Mouse (Mus musculus) midbrain, embryonic 13.5 days (tissue): Measurements from ENCODE around the gene P2rx1. TPM values are rescaled to one million over a fixed set of nuclear protein-coding genes. Genes with fewer than 3 reads are reported as not detected.

Experiments
- ATAC-seq: fragments of 200-750 bp; cut with Nextera tagmentation; 2 replicates; pipeline ENCODE4 v1.8.0; 2017; ENCODE audit warnings: mild to moderate bottlenecking, moderate TSS enrichment, moderate library complexity
- H3K27ac ChIP-seq: fragments of 300-500 bp; sonication (generic); 2 replicates; pipeline ENCODE4 v1.5.1; 2015; ENCODE audit warnings: inconsistent platforms, mild to moderate bottlenecking, moderate library complexity
- H3K27me3 ChIP-seq: fragments of 300-500 bp; sonication (generic); 2 replicates; pipeline ENCODE4 v1.6.1; 2015; ENCODE audit warnings: mild to moderate bottlenecking, inconsistent platforms
- H3K36me3 ChIP-seq: fragments of 300-500 bp; sonication (generic); 2 replicates; pipeline ENCODE4 v1.6.1; 2015; ENCODE audit warnings: mild to moderate bottlenecking, inconsistent platforms
- H3K4me1 ChIP-seq: fragments of 300-500 bp; sonication (generic); replicated peaks from 2 replicates; pipeline ENCODE4 v1.6.1; 2015; ENCODE audit warnings: inconsistent platforms
- H3K4me2 ChIP-seq: fragments of 300-500 bp; sonication (generic); replicated peaks from 2 replicates; pipeline ENCODE4 v1.6.1; 2015; ENCODE audit warnings: moderate library complexity, mild to moderate bottlenecking, inconsistent platforms
- H3K4me3 ChIP-seq: fragments of 300-500 bp; sonication (generic); replicated peaks from 2 replicates; pipeline ENCODE4 v1.5.1; 2015; ENCODE audit warnings: mild to moderate bottlenecking, inconsistent platforms
- H3K9ac ChIP-seq: fragments of 300-500 bp; sonication (generic); replicated peaks from 2 replicates; pipeline ENCODE4 v1.6.1; 2015; ENCODE audit warnings: mild to moderate bottlenecking, inconsistent platforms
- H3K9me3 ChIP-seq: fragments of 300-500 bp; sonication (generic); 2 replicates; pipeline ENCODE4 v1.6.1; 2016; ENCODE audit warnings: mild to moderate bottlenecking, inconsistent platforms
- WGBS: fragments of 180-500 bp; shearing (Covaris S2); methylation state at CpG from one replicate; pipeline ENCODE4 v1.1.7; 2015; 5-methylcytosine and 5-hydroxymethylcytosine counted together
- polyA plus RNA-seq: library from polyadenylated mRNA; unstranded; fragments of >200 nt; fragmentation: Nextera tagmentation; extraction: Ambion mirVana; gene quantifications from 2 replicates; pipeline ENCODE4 v1.2.1, GENCODE M21; 2015

Gene P2rx1
- 0.41 and 0.58 TPM in 2 replicates for polyA plus RNA-seq

GRCm38 (mm10) chr11:72998771-72999170 lies at the start of gene P2rx1:
P2rx1 (plus strand) TSS chr11:72999103.
- 61% methylated on average over 8 of the region's 8 CpGs for WGBS
- no peak for ATAC-seq
- Histone ChIP-seq H3K36me3 (no peaks in the 10 kb centered on the region), H3K4me1 (no peaks in the 10 kb centered on the region), H3K4me3 (no peak within 1 kb of the TSS), H3K9me3 (no peaks in the 10 kb centered on the region), H3K27ac (no peak within 1 kb of the TSS), H3K27me3 (no peaks in the 10 kb centered on the region), H3K4me2 (no peak within 1 kb of the TSS), H3K9ac (no peak within 1 kb of the TSS)

GRCm38 (mm10) chr11:72951137-72952000 lies 47.5 kb upstream of the P2rx1 start:
- no peak overlapping the region for H3K9ac ChIP-seq
- no peaks in the 10 kb centered on the region for H3K36me3 ChIP-seq
- H3K4me1 ChIP-seq, result no peaks in the 10 kb centered on the region
- H3K4me3 ChIP-seq, result no peak overlapping the region
- no peak for ATAC-seq
- 74% methylated on average over 22 of the region's 22 CpGs for WGBS
- H3K27me3 ChIP-seq, result 0 out of 2 replicates have a peak, but pooled peaks cover 2% of the 10 kb centered on the region
- H3K9me3 ChIP-seq, result no peaks in the 10 kb centered on the region
- H3K4me2 ChIP-seq, result no peak overlapping the region
- H3K27ac ChIP-seq, result no peak overlapping the region

DNA sequence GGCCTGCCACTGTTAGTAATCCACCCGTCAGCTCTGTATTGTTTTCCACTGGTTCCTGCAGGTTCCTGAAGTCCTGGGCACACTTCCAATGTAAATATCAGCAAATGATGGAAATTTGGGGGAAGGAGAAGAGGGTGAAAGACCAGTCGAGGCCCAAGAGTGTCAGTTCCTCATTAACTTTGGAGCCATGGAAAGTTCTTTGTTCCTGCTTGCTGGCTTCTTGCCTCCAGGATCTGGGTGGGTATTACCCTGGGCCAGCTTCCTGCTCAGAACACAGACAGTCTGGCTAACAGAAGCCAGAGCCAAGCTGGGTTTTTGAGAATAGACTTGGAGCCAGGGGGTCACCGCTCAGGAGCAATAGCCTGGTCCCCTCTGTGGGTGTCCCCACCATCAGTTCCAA lies 46.7 kb upstream of the P2rx1 start:
- ATAC-seq, result no peak
- Histone ChIP-seq H3K36me3 (no peaks in the 10 kb centered on the region), H3K4me1 (no peaks in the 10 kb centered on the region), H3K27ac (no peak overlapping the region), H3K9ac (no peak overlapping the region), H3K27me3 (0 out of 2 replicates have a peak, but pooled peaks cover 2% of the 10 kb centered on the region), H3K4me2 (no peak overlapping the region), H3K9me3 (no peaks in the 10 kb centered on the region), H3K4me3 (no peak overlapping the region)
- 67% methylated on average over 3 of the region's 3 CpGs for WGBS

GRCm38 (mm10) chr11:72952697-72953096 lies 46.2 kb upstream of the P2rx1 start:
- no peak overlapping the region for H3K4me3 ChIP-seq
- 88% methylated on average over 6 of the region's 6 CpGs for WGBS

GRCm38 (mm10) chr11:72953116-72953439 lies 45.8 kb upstream of the P2rx1 start:
- Histone ChIP-seq H3K4me2 (no peak overlapping the region), H3K36me3 (no peaks in the 10 kb centered on the region), H3K4me3 (no peak overlapping the region), H3K4me1 (no peaks in the 10 kb centered on the region), H3K27me3 (0 out of 2 replicates have a peak, but pooled peaks cover 2% of the 10 kb centered on the region), H3K9me3 (no peaks in the 10 kb centered on the region), H3K9ac (no peak overlapping the region), H3K27ac (no peak overlapping the region)
- no peak for ATAC-seq
- WGBS, result 72% methylated on average over 1 of the region's 1 CpGs

More at GRCm38 (mm10) chr11:72952697-72953096, 46.2 kb upstream of the P2rx1 start:
- no peak overlapping the region for H3K9ac ChIP-seq
- H3K9me3 ChIP-seq, result no peaks in the 10 kb centered on the region
- H3K4me1 ChIP-seq, result no peaks in the 10 kb centered on the region
- no peak overlapping the region for H3K4me2 ChIP-seq
- no peak for ATAC-seq
- H3K36me3 ChIP-seq, result no peaks in the 10 kb centered on the region
- no peak overlapping the region for H3K27ac ChIP-seq
- 0 out of 2 replicates have a peak, but pooled peaks cover 2% of the 10 kb centered on the region for H3K27me3 ChIP-seq

- Histone ChIP-seq H3K27ac (no peak overlapping the region), H3K4me3 (no peak overlapping the region), H3K36me3 (no peaks in the 10 kb centered on the region), H3K9me3 (no peaks in the 10 kb centered on the region), H3K27me3 (no peaks in the 10 kb centered on the region), H3K4me1 (no peaks in the 10 kb centered on the region), H3K9ac (no peak overlapping the region), H3K4me2 (no peak overlapping the region)
- 91% methylated on average over 4 of the region's 4 CpGs for WGBS
- ATAC-seq, result no peak
These were observed 45.3 kb upstream of the P2rx1 start for GRCm38 (mm10) chr11:72953440-72954151.

DNA sequence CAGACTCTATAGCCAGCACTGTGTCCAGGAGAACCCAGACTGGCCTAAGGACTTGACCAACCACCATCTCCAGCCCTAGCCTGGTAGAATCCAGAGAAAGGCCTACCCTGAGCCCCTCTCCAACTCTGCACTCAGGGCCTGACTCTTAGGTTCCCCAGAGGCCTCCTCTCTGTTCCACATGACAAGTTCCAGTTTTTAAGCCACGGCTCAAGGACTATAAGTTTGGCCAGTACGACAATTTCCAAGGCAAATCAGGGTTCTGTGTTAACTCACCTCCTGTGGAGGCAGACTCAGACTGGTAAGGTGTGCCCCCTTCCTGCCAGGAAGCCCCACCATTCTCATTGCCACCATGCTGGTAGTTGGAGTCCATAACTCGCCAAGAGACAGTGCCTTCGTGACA lies 44.7 kb upstream of the P2rx1 start:
- 79% methylated on average over 4 of the region's 4 CpGs for WGBS
- Histone ChIP-seq H3K27me3 (peaks cover 5% of the 10 kb centered on the region), H3K9me3 (no peaks in the 10 kb centered on the region), H3K4me2 (no peak overlapping the region), H3K4me3 (no peak overlapping the region), H3K36me3 (no peaks in the 10 kb centered on the region), H3K4me1 (no peaks in the 10 kb centered on the region), H3K27ac (no peak overlapping the region), H3K9ac (no peak overlapping the region)
- ATAC-seq, result no peak

GRCm38 (mm10) chr11:72955339-72955974 lies 43.4 kb upstream of the P2rx1 start:
- WGBS, result 76% methylated on average over 5 of the region's 5 CpGs
- Histone ChIP-seq H3K4me1 (no peaks in the 10 kb centered on the region), H3K27ac (no peak overlapping the region), H3K36me3 (no peaks in the 10 kb centered on the region), H3K9ac (no peak overlapping the region), H3K27me3 (peaks cover 17% of the 10 kb centered on the region), H3K9me3 (no peaks in the 10 kb centered on the region), H3K4me3 (no peak overlapping the region), H3K4me2 (no peak overlapping the region)
- no peak for ATAC-seq

DNA sequence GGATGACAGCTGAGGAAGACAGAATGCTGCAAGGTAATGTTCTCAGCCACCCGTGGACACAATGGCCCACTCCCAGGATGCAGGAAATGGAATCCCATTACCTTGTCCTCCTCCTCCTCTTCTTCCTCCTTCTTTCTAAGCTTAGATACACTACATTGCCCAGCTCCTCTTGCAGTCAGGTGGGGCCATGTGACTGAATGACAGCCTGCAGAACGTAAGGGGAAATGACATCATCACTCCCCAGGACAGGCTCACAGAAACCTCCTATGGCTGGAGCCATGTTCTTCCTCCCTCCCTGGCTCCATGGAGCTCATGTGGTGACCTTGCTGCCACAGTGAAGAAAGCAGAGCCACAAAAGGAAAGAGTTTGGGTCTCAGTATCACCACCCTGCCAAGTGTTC lies 41.6 kb upstream of the P2rx1 start:
- H3K9me3 ChIP-seq, result no peaks in the 10 kb centered on the region
- H3K4me3 ChIP-seq, result no peak overlapping the region
- H3K4me2 ChIP-seq, result no peak overlapping the region
- no peak overlapping the region for H3K9ac ChIP-seq
- H3K27me3 ChIP-seq, result peaks cover 36% of the 10 kb centered on the region
- 69% methylated on average over 2 of the region's 2 CpGs for WGBS
- peaks cover 7% of the 10 kb centered on the region for H3K4me1 ChIP-seq
- no peak overlapping the region for H3K27ac ChIP-seq
- H3K36me3 ChIP-seq, result no peaks in the 10 kb centered on the region
- ATAC-seq, result no peak

DNA sequence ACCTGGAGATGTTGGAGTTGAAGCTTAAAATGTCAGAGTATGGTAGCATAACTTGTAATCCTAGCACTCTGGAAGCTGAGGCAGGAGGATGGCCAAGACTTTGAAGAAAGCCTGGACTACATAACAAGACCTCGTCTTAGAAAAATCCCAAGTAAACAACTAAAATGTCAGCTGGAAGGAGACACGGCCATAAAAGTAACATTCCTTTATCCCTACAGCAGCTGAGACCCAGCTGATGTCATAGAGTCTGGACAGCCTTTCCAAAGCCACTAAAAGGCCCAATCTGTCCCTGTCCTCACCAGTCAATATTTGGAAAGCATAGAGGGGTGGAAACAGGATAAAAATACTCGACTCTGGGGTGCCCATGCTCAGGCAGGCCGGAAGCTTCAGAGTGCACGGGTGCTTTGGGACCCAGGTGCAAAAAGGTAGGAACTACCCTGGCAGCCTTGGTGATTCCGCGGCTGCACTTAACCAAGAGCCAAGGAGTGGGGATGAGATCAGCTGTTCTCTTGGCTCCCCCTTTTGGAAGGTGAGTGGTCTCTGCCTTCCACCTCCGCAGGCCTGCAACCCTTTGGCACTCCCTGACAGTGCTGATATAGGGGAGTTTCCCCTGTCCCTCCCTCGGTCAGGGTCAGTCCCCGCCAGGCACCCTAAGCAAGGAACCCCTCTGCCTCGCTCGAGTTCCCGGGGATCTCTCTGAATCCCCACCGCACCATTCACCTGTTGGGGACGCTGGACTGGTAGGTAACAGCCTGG lies 38.8 kb upstream of the P2rx1 start:
- Histone ChIP-seq H3K9ac (no peak overlapping the region), H3K27me3 (peaks cover 51% of the 10 kb centered on the region), H3K27ac (no peak overlapping the region), H3K36me3 (no peaks in the 10 kb centered on the region), H3K4me3 (no peak overlapping the region), H3K4me1 (peaks cover 7% of the 10 kb centered on the region), H3K9me3 (no peaks in the 10 kb centered on the region), H3K4me2 (no peak overlapping the region)
- WGBS, result 16% methylated on average over 15 of the region's 15 CpGs
- no peak for ATAC-seq

DNA sequence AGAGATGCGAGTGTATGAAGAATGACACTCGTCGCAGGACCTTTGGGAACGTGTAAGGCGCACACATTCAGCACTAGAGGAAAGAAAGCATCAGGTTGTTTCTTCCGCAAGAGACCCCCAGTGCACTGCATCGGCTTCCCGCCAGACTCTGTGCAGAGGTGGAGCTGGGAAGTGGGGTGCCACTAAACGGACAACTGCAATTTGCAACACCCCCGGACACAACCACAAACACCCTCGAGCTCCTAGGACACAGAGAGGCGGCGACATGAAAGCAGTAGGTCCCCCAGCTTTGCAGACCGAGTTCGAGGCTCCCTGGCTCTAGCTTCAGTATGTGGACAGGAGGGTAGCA lies 38.2 kb upstream of the P2rx1 start:
- 4% methylated on average over 15 of the region's 15 CpGs for WGBS
- Histone ChIP-seq H3K36me3 (no peaks in the 10 kb centered on the region), H3K9me3 (no peaks in the 10 kb centered on the region), H3K27me3 (peaks cover 51% of the 10 kb centered on the region), H3K9ac (0 out of 2 replicates have a peak overlapping the region, but pooled peaks have one; percentile 28), H3K4me1 (peaks cover 7% of the 10 kb centered on the region), H3K4me2 (peak overlapping the region; percentile 43), H3K4me3 (peak overlapping the region; percentile 31), H3K27ac (no peak overlapping the region)
- no peak for ATAC-seq
